In the genomic region with DNA sequence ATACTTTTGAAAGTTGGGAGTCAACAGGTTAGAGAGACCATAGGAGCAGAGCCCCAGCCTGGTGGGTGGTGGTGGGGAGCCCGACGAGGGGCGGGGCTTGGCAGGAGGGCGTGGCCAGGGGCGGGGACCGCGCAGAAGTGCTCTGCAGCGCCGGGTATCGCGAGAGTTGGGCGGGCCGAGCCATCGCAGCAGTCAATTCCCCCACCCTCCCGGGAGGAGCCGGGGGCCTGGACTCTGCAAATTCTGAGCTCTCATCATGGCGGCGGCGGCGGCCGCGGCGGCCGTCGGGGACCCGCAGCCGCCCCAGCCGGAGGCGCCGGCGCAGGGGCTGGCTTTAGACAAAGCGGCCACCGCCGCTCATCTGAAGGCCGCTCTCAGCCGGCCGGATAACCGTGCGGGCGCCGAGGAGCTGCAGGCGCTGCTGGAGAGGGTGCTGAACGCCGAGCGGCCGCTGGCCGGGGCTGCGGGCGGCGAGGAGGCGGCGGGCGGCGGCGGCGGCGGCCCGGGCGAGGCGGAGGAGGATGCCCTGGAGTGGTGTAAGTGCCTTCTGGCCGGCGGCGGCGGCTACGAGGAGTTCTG, we compare ENCODE assay signal across 8 mouse cellular contexts. TPM values are rescaled to one million over a fixed set of nuclear protein-coding genes. Genes with fewer than 3 reads are reported as not detected.
DNase-seq lines count a peak whose midpoint lies in the region; ATAC-seq lines count a peak whose summit lies in the region.

A gene (plus strand): TSS at position 208 of the 579 bp plus-strand sequence.

- H3K9me3 ChIP-seq in hindbrain, embryonic 11.5 days (ENCODE audit: control insufficient read depth, low read length): no peaks in the 10 kb centered on the region

- peak; percentile 97 for ATAC-seq in hindbrain, embryonic 11.5 days (ENCODE audit: low FRiP score)

- no peaks in the 10 kb centered on the region for H3K27me3 ChIP-seq in hindbrain, embryonic 11.5 days (ENCODE audit: control insufficient read depth, insufficient read depth, low read length)

- peak within 1 kb of the TSS; percentile 94 for H3K9ac ChIP-seq in hindbrain, embryonic 11.5 days (ENCODE audit: low read depth, low read length)

- peak within 1 kb of the TSS; percentile 88 for H3K4me2 ChIP-seq in hindbrain, embryonic 11.5 days (replicated peaks; ENCODE audit: low read depth, low read length)

- H3K27ac ChIP-seq in hindbrain, embryonic 11.5 days (ENCODE audit: low read depth, low read length): peak within 1 kb of the TSS; percentile 87

- peak; percentile 97 for DNase-seq in Muller cell, postnatal 12 days (ENCODE audit: inconsistent ontology term)
- peak; percentile 96 for DNase-seq in cerebellum, adult 9-11 months
- DNase-seq in frontal cortex, adult 2 months (ENCODE audit: extremely low spot score in 1 of 2, low spot score in 1 of 2): peak; percentile 92 to 97
- DNase-seq in hindbrain, embryonic 11.5 days (ENCODE audit: low spot score): peak; percentile 98
- DNase-seq in layer of hippocampus, postnatal 10 days (ENCODE audit: low spot score in 2 of 2): peak; percentile 97 to 98
- DNase-seq in lung, postnatal 10 days: peak; percentile 98
- DNase-seq in ovary, postnatal 36 days (ENCODE audit: low spot score): peak; percentile 99
- DNase-seq in thymus, postnatal 25 days: peak; percentile 99

- under 1% methylated on average over 51 of the region's 65 CpGs for WGBS in hindbrain, embryonic 11.5 days

- peaks cover 2% of the 10 kb centered on the region; the same call in 1 of the 2 replicates for H3K4me1 ChIP-seq in hindbrain, embryonic 11.5 days (replicated peaks; ENCODE audit: control insufficient read depth, insufficient read depth, low read length)

- no peaks in the 10 kb centered on the region for H3K36me3 ChIP-seq in hindbrain, embryonic 11.5 days (ENCODE audit: control insufficient read depth, insufficient read depth, low read length)

- peak within 1 kb of the TSS; percentile 87 for H3K4me3 ChIP-seq in hindbrain, embryonic 11.5 days (ENCODE audit: low read depth, low read length)

RNA-seq across cellular contexts. Expression of the gene that starts here (rescaled TPM):
- 82.7 and 105 TPM in 2 replicates for polyA plus RNA-seq in frontal cortex, adult 2 months (2012; rRNA removed)
- polyA plus RNA-seq in hindbrain, embryonic 11.5 days (2014; fragmentation: Nextera tagmentation; extraction: Ambion mirVana): 16.9 and 18.2 TPM in 2 replicates
- 100 to 1,000 TPM; 125 to 134 TPM for total RNA-seq in layer of hippocampus, postnatal 10 days (2021)

Comparison
In these comparisons a context has a peak if more than half of its experiments do, and no peak if none do; other contexts are left out.
1. Peak in every context shown above with its lines: DNase-seq, ATAC-seq, H3K4me3 ChIP-seq and H3K27ac ChIP-seq.